Mouse (Mus musculus): ENCODE measurements around the gene Crhr1.

GRCm38 (mm10) chr11:104179804-104180203, 47.1 kb downstream of the Crhr1 start:
- TF ChIP-seq USF1 (IDR thresholded peaks at IDR 0.05; ENCODE audit: low read depth) (no peak), MYOD1 (IDR thresholded peaks at IDR 0.05; ENCODE audit: control insufficient read depth in 1 of 3, insufficient read length in 2 of 3, low read depth in 2 of 3) (no peak)
